Mouse (Mus musculus) heart, postnatal 10 days (tissue): ENCODE results near the gene Git2. TPM values are rescaled to one million over a fixed set of nuclear protein-coding genes. Genes with fewer than 3 reads are reported as not detected.

Experiments
- DNase-seq, 2 experiments: peaks; one replicate each; pipeline ENCODE4 v3.0.0; 2021
- intact Hi-C: fragments of 180-260 bp; cut with DNase I; formaldehyde crosslinking; loops from one replicate; pipeline ENCODE4 v1.15.1; 2025
- total RNA-seq, 2 experiments: library from RNA; stranded (reverse); gene quantifications; 2 replicates each; pipeline ENCODE4 v1.2.3; 2021

Git2 gene
- total RNA-seq, 2 experiments from 2014 or later: 48.0 to 52.2 TPM

DNA sequence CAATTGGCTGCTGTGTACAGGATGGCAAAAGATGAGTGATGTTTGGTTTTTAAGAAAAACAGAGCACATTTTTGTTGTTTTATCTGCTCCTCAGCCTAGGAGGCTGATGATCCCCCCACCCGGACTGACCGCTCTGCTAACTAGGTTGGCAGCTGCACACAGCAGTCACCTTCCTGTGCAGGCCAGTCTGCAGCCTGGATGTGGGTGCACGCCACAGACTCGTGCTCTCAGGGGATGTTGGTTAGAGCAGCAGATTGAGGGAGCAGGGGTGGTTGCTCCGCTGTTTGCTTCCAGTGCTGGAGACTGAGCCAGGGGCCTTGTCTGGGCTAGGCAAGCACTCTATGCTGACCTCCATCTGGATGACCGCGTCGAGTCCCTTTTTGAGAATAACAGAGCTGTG is 5.5 kb downstream of the Git2 start:
- DNase-seq: no peak
- intact Hi-C loops: loop anchor here (2.0 to 5.0 kb wide), 2 partner anchors 23 to 62 kb away; partner anchors contain the start of gene Tchp

DNA sequence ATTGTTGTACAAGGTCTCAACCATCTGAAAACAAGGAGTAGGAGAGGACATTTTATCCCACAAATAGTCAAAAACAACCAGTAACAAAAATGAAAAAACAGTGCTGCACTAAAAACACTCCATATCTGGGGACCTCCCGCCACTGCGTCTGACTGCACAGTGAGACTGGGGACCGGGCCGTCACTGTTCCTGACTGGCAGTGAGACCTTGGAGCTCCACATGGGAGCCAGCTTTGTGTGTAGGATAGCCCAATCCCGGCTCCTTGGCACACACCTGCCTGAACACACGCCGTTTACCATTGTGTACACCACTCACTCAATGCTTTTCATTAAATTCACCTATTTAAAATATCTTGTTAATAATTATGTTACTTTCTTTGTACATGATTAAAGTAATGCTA is 8.1 kb downstream of the Git2 start:
- intact Hi-C loops: no loop called here
- no peak for DNase-seq

DNA sequence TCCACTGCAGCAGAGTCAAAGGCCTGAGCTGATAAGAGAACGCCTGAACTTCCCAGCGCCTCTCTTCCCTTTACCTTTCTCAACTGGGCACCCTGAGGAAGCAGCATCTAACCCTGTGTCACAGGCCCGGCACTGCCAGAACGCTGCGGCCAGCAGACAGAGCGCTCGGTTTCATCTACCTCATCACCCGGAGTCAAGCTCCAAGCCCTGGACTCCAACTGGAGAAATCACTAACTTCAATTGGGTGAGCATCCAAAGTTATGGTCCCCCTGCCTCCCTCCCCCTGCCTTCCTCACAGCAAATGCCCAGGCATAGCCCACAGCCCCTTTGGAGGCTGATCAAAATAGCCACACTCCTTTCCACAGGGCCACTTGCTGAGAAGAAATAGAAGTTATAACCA is 8.6 kb downstream of the Git2 start:
- DNase-seq: no peak
- intact Hi-C loops: no loop called here

DNA sequence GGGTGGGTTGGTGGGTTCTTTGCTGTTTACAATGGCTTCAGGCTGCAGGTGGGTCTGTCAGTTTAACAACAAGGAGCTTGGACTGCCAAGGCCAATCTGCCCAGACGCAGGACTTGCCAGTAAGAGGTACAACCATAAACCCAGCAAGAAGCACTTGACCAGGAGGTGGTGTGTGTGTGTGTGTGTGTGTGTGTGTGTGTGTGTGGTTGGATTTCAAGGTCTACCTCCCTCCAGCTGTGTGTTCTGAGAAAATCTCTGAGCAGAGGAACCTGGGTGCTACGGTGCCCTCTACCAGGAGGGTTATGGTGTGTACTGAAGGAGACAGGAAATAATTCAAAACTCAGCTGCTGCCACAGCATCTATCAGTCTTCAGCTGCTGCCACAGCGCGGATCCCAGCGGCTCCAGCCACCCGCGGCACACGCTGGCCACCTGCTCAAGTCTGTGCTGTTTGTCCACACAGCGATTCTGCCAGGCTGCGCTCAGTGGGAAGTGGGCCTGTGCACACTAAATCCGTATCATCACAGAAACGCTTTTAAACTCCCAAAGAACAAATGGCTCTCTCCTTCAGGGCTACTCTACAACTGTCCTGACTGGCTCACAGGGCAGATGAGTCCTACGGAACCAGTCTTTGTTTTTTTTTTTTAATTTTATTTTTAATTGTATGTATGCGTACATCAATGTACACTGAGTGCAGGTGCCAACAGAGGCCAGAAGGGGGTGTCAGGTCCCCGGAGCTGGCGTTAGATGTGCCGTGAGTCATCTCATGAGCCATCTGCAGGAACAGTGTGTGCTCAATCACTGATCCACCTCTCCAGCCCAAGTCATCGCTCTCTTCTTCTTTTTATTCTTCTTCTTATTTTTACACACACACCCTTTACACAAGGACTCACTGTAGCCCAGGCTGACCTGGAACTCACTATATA is 10.2 kb downstream of the Git2 start:
- intact Hi-C loops: no loop called here
- DNase-seq: no peak

DNA sequence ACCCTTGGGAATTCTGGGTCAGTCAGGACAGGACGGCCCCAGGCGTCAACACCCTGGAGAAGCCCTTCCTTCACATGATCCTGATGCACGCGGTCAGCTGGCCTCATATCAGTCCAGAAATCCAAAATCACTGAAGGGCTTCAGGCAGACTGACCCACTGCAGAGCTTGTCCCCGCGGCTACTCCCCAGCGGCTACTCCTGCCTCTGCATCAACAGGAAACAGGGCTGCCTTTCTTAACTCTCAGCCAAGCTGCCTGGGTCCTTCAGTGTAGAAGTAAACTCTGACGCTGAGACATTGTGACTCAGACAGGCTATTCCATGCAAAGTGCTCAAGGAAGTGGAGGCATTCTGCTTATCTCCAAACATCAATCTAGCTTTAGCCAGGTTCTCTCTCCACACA is 13.3 kb downstream of the Git2 start:
- intact Hi-C loops: no loop called here
- DNase-seq: peak; percentile 20 to 38

DNA sequence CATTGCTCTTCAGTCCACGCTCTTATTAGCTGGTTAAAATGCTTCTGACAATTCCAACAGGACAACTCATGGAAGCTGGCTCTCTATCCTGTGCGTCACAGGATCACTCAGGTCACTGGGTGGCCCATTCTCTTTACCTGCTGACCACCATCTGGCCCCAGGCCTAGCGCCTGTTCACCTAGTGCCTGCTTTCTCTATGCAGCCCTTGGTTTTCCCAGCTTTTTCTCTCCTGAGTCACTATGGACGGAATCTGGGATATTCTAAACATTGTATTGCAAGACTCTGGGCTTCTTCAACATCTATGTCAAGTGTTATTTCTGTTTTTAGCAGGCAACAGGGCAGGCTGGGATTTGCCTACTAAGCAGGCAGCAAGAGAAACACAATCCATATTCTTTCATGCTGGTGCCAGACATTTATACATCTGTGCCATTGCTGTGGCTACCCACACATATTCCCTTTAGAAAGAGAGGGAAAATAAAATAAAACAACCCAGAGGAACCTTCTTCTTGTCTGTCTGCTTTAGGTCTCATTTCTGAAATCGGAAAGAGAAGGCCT is 15.7 kb downstream of the Git2 start:
- intact Hi-C loops: no loop called here
- DNase-seq: no peak

DNA sequence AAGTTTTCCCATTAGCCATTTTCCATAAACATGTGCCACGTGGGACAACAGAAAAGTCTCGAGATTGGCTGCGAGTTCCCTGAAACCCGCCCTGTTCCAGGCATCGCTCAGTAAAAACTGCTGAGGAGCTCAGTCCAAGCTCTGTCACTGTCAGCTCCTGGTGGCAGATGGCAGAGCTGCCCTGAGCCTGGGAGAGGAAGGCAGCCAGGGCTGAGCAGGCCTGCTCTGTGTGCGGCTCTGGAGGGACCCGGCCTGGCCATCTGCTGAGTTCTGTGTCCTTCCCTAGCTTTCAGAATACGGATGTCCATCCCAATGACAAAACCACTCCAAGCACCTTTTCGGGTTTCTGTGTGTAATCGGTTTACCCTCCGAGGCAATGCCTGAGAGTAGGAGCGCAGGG is 21.9 kb downstream of the Git2 start:
- DNase-seq: no peak
- intact Hi-C loops: no loop called here

DNA sequence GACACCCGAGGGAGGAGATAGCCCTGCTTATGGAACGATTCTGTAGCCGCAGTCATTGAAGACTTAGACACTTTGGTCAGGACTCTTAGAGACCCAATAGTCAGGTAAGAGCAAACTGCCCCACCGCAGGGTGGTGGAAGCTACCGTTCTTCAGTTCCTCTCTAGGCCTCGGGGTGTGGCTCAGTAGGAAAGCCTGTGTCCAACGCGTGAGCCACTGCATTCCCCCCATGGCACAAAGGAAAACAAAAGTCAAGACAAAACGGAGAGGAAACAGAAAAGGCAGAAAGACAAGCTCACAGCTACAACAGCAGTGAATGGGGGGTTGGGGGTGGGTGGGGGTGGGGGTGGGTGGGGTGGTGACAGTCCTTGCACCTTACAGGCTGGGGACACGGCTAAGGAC is 22.9 kb downstream of the Git2 start:
- no peak for DNase-seq
- intact Hi-C loops: no loop called here

DNA sequence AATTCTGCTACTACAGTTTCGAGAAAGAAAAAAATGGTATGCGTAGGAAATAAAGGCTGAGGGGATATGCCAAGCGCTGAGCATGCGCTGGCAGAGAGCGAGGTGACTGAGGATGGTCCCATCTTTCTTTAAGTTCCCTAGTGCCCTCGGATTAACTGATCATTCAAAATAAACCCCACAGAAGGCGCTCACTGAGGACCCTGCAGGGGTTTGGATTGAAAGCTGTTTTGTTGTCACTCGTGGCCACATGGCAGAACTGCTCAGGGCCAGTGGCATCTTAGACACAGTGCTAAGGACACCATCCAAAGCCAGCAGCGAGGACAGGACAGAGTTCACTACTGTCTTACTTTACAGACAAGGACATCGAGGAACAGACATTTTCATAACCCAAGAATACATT is 25.0 kb downstream of the Git2 start:
- intact Hi-C loops: no loop called here
- DNase-seq: no peak

DNA sequence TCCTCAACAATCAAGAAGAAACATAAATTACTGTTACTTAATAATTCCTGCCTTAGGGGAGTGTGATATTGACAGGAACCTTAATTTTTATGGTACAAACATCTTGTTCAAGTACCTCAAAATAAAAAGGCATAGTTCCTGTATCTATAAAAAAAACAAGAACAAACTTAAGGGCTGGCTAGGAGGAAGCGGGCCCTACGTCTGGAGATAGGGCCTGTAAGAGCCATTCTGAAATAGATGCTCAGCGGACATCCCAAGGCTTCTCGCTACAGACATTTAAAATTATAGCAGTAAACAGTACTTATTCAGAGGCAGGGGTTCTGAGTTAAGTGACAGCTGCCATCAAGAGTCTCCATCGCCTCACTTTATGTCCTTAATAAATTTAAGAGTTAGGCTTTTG is 27.8 kb downstream of the Git2 start:
- intact Hi-C loops: loop anchor here (2.0 kb wide), 1 partner anchor 23 kb away; no protein-coding TSS in a partner anchor
- DNase-seq: no peak

DNA sequence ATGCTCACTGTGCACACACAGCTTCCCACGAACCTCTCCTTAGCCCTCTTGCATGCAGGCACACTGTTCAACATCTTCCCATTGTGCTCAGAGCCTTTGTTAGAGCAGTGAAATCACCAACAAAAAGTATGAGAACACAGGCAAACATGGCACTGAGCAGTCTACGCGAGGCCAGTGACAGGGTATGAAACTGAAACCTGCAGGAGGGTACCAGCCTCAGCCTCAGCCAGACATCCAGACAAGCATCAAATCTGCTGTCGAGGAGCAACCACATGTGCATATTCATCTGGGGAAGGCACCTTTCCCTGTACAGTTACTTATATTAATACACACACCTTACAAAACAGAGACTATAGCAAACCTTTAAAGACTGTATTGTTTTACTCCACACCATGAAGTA is 28.4 kb downstream of the Git2 start:
- intact Hi-C loops: loop anchor here (2.0 kb wide), 1 partner anchor 24 kb away; no protein-coding TSS in a partner anchor
- no peak for DNase-seq

DNA sequence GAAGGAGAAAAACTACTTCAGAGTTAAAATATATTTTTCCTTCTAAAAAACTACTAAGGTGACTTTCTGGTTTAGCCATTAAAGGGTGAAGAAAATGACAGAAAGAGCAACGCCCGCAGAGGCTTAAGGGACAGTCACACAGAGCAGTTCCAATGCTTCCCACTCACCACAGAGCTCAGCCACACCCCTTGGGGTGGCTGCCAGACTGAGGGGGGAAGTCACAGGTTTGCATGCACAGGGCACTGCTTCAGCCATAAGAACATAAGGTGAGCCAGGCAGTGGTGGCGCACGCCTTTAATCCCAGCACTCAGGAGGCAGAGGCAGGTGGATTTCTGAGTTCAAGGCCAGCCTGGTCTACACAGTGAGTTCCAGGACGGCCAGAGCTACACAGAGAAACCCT is 29.7 kb downstream of the Git2 start:
- intact Hi-C loops: no loop called here
- DNase-seq: peak; percentile 40 to 49

DNA sequence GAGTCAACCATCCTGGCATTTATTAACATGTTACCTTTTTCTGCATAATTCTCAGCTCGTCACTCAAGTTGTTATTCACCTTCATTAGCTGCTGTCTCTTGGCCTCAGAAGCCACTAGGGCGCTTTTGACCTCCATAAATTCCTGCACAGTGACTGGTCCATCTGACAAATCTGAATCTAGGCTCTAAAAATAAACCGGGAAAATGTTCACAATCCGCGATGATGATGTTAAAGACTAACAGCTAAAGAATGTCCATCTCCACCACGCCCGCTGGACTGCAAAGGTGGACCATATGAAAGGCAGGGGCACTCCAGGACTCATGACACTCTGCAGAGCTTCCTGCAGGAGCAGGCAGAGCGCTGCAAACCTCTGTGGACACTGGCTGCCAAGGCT is 31.6 kb downstream of the Git2 start:
- DNase-seq: no peak
- intact Hi-C loops: no loop called here

DNA sequence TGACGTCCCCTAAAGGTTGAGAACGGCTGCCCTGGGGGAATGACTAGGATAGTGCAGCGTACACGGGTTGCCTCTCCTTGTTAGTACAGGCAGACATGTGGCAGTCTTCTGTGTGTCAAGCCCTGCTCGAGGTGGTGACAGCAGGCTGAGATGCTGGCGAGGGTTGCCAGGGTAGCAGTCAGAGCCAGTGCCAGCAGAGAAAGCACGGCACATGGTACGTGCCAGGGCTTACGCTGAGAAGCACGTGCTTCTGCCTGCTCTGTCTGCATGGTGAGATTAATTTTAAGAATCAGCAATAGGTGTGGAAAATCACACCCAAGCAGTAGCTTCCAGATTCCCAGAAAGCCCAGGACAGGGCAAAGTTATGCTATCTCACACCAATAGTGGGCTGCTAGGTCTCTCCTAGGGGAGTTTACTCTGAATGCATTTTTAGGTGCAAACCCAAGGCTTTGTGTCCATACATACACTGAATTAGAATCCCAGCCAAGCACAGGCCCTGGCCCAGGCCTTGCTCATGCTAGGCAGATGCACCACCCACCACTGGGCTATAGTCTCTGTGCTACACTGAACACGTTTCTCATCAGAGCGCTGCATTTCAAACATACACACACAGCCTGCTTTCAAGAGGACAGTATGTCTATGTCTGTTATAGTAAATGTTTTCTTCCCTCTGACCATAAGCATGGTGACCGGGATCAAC is 32.2 kb downstream of the Git2 start:
- peak; percentile 83 to 87 for DNase-seq
- intact Hi-C loops: no loop called here

DNA sequence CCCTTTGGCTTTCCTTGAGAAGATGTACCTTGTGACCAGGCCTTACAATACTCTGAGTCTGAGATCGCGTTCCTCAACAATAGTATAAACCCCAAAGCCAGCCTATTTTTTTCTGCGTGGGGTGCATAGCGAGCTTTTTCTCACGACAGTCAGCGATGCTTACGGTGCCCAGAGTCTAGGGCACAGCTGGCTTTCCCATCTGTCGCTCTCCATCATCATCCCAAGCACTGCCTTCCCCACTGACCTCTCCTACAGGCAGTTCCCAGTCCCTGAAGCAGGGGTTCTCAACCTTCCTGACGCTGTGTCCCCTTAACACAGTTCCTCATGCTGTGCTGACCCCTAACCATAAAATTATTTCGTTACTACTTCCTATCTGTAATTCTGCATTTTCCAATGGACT is 32.7 kb downstream of the Git2 start:
- intact Hi-C loops: no loop called here

DNA sequence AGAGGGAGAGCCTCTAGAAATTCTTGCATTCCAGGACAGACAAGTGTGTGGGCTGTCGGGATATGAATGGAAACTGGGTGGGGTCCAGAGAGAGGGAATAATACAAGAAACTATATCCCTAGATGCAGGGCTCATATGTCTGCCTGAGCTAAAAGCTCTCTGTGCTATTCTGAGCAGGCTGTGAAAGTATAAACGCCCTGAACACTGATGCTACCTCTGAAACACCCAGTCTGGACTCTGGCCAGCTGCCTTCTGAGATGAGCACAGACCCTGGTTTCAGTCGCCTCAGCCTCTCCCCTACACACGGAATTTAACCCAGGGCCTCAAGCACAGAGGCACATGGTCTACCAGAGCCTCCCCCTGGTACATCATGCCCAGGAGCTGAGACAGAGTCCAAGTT is 34.7 kb downstream of the Git2 start:
- DNase-seq: no peak
- intact Hi-C loops: no loop called here

More for the DNA sequence above, 32.7 kb downstream of the Git2 start:
- no peak for DNase-seq

DNA sequence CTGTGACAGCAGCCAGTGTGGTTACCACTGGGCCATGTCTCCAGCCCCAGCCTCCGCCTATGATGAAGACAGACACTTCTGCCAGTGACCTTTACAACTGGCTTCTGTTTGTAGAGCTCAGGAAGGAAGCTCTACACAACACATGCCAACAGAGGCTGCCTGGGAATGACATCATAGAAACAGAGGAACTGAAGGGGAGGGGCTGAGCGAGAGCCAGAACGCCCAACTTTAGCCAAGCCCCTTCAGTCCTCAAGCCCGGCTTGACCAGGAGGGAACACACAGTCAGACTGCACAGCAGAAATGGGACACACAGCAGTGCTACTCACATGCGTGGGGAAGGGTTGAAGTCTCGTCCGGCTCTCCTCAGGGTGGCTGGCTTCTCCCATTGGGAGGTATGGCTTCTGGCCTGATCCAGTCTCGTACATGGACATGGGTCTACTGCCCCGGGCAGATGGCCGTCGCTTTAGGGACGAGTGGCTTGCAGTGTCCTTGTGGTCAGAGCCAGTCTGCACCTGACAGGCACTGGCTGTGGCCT is 36.5 kb downstream of the Git2 start:
- peak; percentile 82 to 88 for DNase-seq
- intact Hi-C loops: loop anchor here (2.0 kb wide), 1 partner anchor 34 kb away; no protein-coding TSS in a partner anchor

DNA sequence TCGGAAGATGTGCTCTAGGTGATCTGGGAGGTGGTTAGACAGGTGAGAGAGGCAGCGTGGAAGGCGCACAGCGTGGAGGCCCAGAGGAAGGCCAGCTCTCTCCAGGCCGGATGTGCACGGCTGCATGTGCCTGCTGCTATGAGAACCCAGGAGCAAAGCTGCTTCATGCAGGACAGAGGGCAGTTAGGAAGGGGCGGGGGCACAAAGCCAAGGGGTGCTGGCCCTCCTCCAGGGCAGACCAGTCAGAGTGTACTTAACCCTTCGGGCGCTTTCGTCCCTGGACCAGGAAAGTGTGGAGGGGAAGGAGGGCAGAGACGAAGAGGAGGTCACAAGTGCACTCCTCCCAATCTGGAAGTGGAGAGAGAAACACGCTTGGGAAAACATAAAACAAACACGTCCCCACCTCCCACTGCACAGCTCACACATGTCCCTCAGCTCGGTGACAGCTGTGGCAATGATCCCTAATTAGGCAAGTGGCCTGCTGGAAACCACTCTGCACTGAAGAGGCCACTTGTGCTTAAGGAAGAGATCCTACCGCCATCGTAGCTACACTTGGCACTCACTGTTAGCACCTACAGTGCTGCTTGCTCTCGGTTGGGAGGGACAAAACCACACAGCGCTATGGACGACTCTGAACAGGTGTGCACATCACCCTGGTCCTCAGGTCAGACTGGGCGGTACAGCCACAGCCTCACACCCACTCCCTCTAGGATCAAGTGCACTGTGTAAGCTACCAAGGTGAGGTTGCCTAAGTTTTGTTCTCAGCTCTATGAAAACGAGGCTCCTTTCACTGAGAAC is 38.0 kb downstream of the Git2 start:
- intact Hi-C loops: no loop called here
- DNase-seq: peak in 1 of 2 experiments; percentile 25

DNA sequence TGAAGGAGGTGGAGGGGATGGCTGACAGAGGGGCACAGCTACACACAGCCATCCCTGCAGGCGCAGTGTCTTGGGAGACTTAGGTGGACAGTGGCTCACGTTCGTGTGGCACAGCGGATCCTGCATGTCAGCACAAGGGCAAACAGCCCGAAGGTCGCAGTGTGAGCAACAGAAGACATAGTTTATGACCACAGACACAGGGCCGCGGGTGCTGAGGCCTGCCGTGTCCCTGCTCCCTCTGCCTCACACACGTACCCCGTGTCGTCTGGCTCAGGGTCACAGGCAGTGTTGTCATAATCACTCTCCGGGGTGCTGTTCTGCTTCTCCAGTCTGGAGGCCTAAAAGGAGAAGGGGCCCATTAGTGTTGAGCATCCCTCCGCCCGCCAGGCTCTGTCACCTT is 41.7 kb downstream of the Git2 start:
- intact Hi-C loops: no loop called here

DNA sequence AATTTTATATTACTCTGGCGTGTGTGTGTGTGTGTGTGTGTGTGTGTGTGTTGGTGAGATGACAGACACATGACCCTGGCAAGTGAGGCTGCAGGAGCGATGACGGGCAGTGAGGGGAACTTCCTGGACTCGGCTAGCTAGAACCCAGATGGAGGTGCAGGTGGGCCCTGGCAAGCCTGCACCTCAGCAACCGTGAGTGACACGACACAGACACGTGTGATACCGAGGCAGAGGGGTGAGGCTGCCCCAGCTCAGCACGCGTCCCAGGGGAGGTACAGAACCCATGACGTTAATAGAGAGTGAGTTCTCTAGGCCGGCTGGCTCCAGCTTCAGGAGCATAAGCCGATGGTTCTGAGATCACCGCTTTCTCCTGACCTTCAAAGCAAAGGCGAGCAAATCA is 43.3 kb downstream of the Git2 start:
- intact Hi-C loops: no loop called here
- DNase-seq: no peak

More for the DNA sequence above, 41.7 kb downstream of the Git2 start:
- DNase-seq: no peak
